Mouse (Mus musculus): ENCODE results near the gene Neu1. TPM values are rescaled to one million over a fixed set of nuclear protein-coding genes. Genes with fewer than 3 reads are reported as not detected.

Gene Neu1
- 25.2 and 28.2 TPM in 2 replicates for polyA plus RNA-seq (2016; fragmentation: Nextera tagmentation; extraction: Ambion mirVana)

GRCm38 (mm10) chr17:34931061-34931734, at the start of gene Neu1:
Gene Neu1, plus strand, starts transcription at chr17:34931253.
- WGBS, result under 1% methylated on average over 38 of the region's 38 CpGs
- peak; percentile 97 for ATAC-seq (ENCODE audit: low FRiP score)

DNA sequence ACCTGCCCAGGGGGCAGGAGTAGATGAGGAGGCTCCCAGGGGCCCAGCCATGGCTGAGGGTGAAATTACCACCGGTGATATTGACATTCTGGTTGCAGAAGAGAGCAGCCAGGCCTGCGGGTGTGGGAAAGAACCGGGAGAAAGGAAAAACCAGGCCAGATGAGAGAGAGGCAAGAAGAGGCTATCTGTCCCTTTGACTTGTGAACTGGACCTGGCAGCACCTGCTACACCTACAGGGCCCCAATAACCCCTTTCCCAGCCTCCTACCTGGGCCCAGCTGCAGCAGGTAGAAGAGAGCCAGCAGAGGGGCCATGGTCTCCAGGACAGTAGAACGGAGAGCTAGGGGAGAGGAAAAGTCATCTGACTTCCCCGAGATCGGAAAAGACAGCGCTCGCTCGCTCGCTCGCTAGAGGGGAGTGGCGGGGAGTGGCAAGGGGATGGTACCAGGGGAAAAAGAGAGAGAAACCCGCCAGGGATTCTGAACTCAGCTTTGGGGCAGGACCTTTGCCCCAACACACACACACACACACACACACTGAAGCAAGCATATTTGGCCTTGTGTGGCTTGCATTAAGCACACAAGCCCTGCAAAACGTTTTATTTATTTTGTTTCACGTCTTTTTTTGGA, 49.3 kb upstream of the Neu1 start, which contains the start of gene Gm20547:
TSS of gene Gm20547 (minus strand) at position 360 of the 628 bp plus-strand sequence.
- ATAC-seq (ENCODE audit: low FRiP score), result no peak
- H3K4me3 ChIP-seq, result no peak within 1 kb of the TSS
- peaks cover 23% of the 10 kb centered on the region for H3K27me3 ChIP-seq
- H3K36me3 ChIP-seq, result no peaks in the 10 kb centered on the region
- H3K4me1 ChIP-seq, result no peaks in the 10 kb centered on the region; the same call in 1 of the 2 replicates
- peak within 1 kb of the TSS; percentile 33; the same call in 1 of the 2 replicates for H3K9ac ChIP-seq
- no peak within 1 kb of the TSS for H3K27ac ChIP-seq
- H3K4me2 ChIP-seq (replicated peaks), result peak within 1 kb of the TSS; percentile 4; the same call in 1 of the 2 replicates
- H3K9me3 ChIP-seq (replicated peaks), result no peaks in the 10 kb centered on the region
- WGBS, result 9% methylated on average over 15 of the region's 15 CpGs

More at GRCm38 (mm10) chr17:34931061-34931734, at the start of gene Neu1:
- no peaks in the 10 kb centered on the region for H3K27me3 ChIP-seq
- peak within 1 kb of the TSS; percentile 65 for H3K4me3 ChIP-seq
- peak within 1 kb of the TSS; percentile 80 for H3K9ac ChIP-seq
- H3K9me3 ChIP-seq (replicated peaks), result no peaks in the 10 kb centered on the region
- H3K27ac ChIP-seq, result peak within 1 kb of the TSS; percentile 36; the same call in 1 of the 2 replicates
- peaks cover 15% of the 10 kb centered on the region for H3K4me1 ChIP-seq
- H3K4me2 ChIP-seq (replicated peaks), result peak within 1 kb of the TSS; percentile 98
- H3K36me3 ChIP-seq, result peaks cover 13% of the 10 kb centered on the region; the same call in 1 of the 2 replicates

DNA sequence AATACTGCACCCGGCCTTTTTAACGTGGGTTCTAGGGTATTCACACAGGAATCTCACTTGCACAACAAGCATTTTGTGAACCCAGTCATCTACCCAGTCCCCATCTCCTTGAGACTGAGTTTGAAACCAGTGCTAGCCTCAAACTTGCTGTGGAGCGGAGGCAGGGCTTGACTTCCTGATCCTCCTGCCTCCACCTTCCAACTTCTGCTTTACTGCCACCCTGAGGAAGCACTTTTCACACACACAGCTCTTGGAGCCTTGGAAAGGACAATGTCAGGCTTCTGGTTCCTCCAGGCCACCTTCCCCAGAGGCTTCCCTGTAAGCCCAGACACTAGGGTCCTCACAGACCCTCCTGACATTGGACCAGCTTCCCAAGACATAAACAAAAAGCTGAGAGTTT, 47.7 kb upstream of the Neu1 start:
- Histone ChIP-seq H3K9ac (no peak overlapping the region), H3K27me3 (peaks cover 23% of the 10 kb centered on the region), H3K9me3 (replicated peaks) (no peaks in the 10 kb centered on the region), H3K36me3 (no peaks in the 10 kb centered on the region), H3K4me1 (no peaks in the 10 kb centered on the region; the same call in 1 of the 2 replicates), H3K27ac (no peak overlapping the region), H3K4me2 (replicated peaks) (no peak overlapping the region), H3K4me3 (no peak overlapping the region)
- 67% methylated on average over 3 of the region's 3 CpGs for WGBS
- no peak for ATAC-seq (ENCODE audit: low FRiP score)

DNA sequence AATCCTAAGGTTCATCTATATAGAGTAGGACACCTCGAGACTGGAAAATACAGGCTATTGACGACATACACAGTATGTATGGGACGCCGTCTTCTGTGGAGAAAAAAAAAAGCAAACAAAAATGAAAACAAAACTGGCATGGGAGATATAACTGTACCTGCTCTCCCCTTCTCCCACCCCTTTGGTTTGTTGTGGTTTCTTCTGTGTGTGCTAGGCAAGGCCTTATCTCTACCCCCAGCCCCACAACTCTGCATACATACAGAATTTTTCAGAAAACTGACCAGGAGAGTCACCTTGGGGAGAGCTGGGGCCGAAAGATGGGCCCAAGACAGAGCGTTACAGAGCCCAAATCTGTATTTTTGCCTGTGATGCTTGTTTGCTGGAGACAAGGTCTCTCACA, 46.3 kb upstream of the Neu1 start:
- no peak for ATAC-seq (ENCODE audit: low FRiP score)
- no peak overlapping the region for H3K9ac ChIP-seq
- no peaks in the 10 kb centered on the region for H3K9me3 ChIP-seq (replicated peaks)
- no peak overlapping the region for H3K27ac ChIP-seq
- H3K4me1 ChIP-seq, result no peaks in the 10 kb centered on the region; the same call in 1 of the 2 replicates
- no peak overlapping the region for H3K4me2 ChIP-seq (replicated peaks)
- no peaks in the 10 kb centered on the region for H3K36me3 ChIP-seq
- peaks cover 23% of the 10 kb centered on the region for H3K27me3 ChIP-seq
- WGBS, result 86% methylated on average over 6 of the region's 6 CpGs
- no peak overlapping the region for H3K4me3 ChIP-seq

- Histone ChIP-seq H3K27ac (no peak overlapping the region), H3K36me3 (no peaks in the 10 kb centered on the region), H3K9ac (no peak overlapping the region), H3K4me1 (no peaks in the 10 kb centered on the region; the same call in 1 of the 2 replicates), H3K27me3 (peaks cover 23% of the 10 kb centered on the region), H3K9me3 (replicated peaks) (no peaks in the 10 kb centered on the region), H3K4me3 (no peak overlapping the region), H3K4me2 (replicated peaks) (no peak overlapping the region)
- ATAC-seq (ENCODE audit: low FRiP score), result no peak
- 82% methylated on average over 3 of the region's 3 CpGs for WGBS
Observed at GRCm38 (mm10) chr17:34885615-34886014, 45.4 kb upstream of the Neu1 start.

- no peak overlapping the region for H3K9ac ChIP-seq
- ATAC-seq (ENCODE audit: low FRiP score), result no peak
- peaks cover 10% of the 10 kb centered on the region; the same call in 1 of the 2 replicates for H3K27me3 ChIP-seq
- H3K4me1 ChIP-seq, result no peaks in the 10 kb centered on the region
- no peak overlapping the region for H3K4me3 ChIP-seq
- H3K4me2 ChIP-seq (replicated peaks), result no peak overlapping the region
- H3K36me3 ChIP-seq, result no peaks in the 10 kb centered on the region
- WGBS, result 88% methylated on average over 5 of the region's 5 CpGs
- no peak overlapping the region for H3K27ac ChIP-seq
- H3K9me3 ChIP-seq (replicated peaks), result no peaks in the 10 kb centered on the region
Observed at GRCm38 (mm10) chr17:34887942-34888341, 43.1 kb upstream of the Neu1 start.

- Histone ChIP-seq H3K9me3 (replicated peaks) (no peaks in the 10 kb centered on the region), H3K9ac (no peak overlapping the region), H3K27ac (no peak overlapping the region), H3K4me3 (no peak overlapping the region), H3K27me3 (no peaks in the 10 kb centered on the region), H3K36me3 (no peaks in the 10 kb centered on the region), H3K4me1 (peaks cover 7% of the 10 kb centered on the region), H3K4me2 (replicated peaks) (no peak overlapping the region)
- no peak for ATAC-seq (ENCODE audit: low FRiP score)
- WGBS, result 88% methylated on average over 12 of the region's 12 CpGs
Observed at GRCm38 (mm10) chr17:34890074-34890743, 40.8 kb upstream of the Neu1 start.

DNA sequence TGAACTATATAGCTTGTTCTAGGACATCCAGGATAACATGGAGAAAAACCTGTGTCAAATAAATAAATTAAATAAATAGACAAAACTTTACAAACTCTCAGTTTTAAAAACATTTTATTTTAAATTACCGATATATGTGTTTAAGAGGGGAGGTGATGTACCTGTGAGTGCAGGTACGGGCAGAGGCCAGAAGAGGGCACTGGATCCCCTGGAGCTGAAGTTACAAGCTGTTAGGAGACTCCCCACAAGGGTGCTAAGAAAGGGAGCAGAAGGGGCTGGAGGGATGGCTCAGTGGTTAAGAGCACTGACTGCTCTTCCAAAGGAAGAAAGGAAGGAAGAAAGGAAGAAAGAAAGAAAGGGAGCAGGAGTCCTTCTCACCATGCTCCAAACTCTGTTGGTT, 39.7 kb upstream of the Neu1 start:
- no peak overlapping the region for H3K4me3 ChIP-seq
- H3K9me3 ChIP-seq (replicated peaks), result no peaks in the 10 kb centered on the region
- no peaks in the 10 kb centered on the region for H3K27me3 ChIP-seq
- H3K9ac ChIP-seq, result no peak overlapping the region
- ATAC-seq (ENCODE audit: low FRiP score), result no peak
- H3K4me2 ChIP-seq (replicated peaks), result no peak overlapping the region
- H3K27ac ChIP-seq, result no peak overlapping the region
- H3K36me3 ChIP-seq, result peaks cover 4% of the 10 kb centered on the region
- WGBS, result 96% methylated on average over 2 of the region's 2 CpGs
- peaks cover 19% of the 10 kb centered on the region for H3K4me1 ChIP-seq

DNA sequence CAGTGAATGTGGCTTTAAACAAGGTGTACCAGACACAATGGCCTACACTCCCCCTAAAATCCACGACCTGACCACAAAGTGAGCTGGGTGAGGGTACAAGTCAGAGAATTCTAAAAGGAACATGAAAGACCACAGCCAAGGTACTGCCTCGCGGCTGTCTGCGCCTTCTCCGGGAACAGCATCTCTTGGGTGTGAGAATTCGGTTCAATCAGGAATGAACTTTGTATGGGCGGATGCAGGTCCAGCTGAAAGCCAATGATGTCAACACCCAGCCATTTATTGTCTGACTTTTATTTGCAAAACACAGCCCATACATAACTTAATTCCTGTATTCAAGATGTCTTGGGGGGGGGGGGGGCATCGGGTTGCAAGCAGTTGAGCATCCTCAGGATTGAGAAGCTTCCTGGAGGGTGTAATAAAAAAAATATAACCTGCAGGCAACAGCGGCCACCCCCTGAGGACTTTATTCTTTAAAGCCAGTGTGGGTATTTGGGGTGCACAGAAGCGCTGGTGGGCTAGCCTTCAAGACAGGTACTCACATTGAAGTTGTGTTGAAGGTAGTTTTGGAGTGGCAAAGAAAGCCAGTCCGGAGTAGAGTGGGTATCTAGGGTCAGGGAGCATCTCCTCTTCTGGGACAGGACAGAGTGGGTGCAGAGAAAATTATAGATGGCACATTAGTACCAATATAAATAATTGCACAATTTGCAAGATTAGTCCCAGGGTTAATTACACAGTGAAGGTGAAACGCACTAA, 37.8 kb upstream of the Neu1 start:
- Histone ChIP-seq H3K36me3 (peaks cover 5% of the 10 kb centered on the region), H3K4me1 (peaks cover 35% of the 10 kb centered on the region), H3K27me3 (no peaks in the 10 kb centered on the region), H3K4me2 (replicated peaks) (peak overlapping the region; percentile 98), H3K9me3 (replicated peaks) (no peaks in the 10 kb centered on the region), H3K4me3 (peak overlapping the region; percentile 76; the same call in 1 of the 2 replicates), H3K27ac (peak overlapping the region; percentile 92), H3K9ac (peak overlapping the region; percentile 97)
- no peak for ATAC-seq (ENCODE audit: low FRiP score)
- WGBS, result 76% methylated on average over 12 of the region's 12 CpGs

- H3K27ac ChIP-seq, result peak overlapping the region; percentile 92
- H3K9ac ChIP-seq, result peak overlapping the region; percentile 97
- peak; percentile 86 for ATAC-seq (ENCODE audit: low FRiP score)
- peak overlapping the region; percentile 98 for H3K4me2 ChIP-seq (replicated peaks)
- peak overlapping the region; percentile 76 for H3K4me3 ChIP-seq
- H3K27me3 ChIP-seq, result no peaks in the 10 kb centered on the region
- WGBS, result 0% methylated on average over 24 of the region's 51 CpGs
- peaks cover 35% of the 10 kb centered on the region for H3K4me1 ChIP-seq
- H3K9me3 ChIP-seq (replicated peaks), result no peaks in the 10 kb centered on the region
- peaks cover 5% of the 10 kb centered on the region for H3K36me3 ChIP-seq
Observed at GRCm38 (mm10) chr17:34894074-34894597, 36.9 kb upstream of the Neu1 start.

DNA sequence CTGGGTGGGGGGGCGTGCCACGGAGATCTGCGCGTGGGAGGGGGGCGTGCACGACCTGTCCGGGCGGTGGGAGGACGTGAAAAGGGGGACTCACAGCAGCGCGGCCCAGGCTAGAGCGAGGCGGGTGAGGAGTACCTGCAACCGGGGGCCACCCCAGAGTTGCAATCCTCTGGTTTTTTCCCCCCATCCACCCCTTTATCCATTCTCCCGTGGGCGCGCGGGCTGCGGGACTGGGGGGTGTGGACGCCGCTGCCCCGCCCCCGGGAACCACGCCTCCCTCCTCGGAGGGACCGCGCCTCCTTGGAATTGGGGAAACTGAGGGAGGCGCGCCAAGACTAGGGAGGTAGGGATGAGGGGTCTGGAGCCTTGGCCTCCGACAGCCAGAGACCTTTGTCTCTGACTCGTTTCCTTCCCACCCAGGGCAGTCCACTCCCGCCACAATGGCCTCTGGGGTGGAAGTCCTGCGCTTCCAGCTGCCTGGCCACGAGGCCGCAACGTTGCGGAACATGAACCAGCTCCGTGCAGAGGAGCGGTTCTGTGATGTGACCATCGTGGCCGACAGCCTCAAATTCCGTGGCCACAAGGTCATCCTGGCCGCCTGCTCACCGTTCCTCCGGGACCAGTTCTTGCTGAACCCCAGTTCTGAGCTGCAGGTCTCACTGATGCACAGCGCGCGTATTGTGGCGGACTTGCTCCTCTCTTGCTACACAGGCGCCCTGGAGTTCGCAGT, 36.1 kb upstream of the Neu1 start:
- peaks cover 41% of the 10 kb centered on the region for H3K4me1 ChIP-seq
- ATAC-seq (ENCODE audit: low FRiP score), result peak; percentile 29
- WGBS, result 9% methylated on average over 46 of the region's 51 CpGs

More for the DNA sequence above, 36.1 kb upstream of the Neu1 start:
- H3K4me3 ChIP-seq, result peak overlapping the region; percentile 76
- peak overlapping the region; percentile 92 for H3K27ac ChIP-seq
- H3K4me2 ChIP-seq (replicated peaks), result peak overlapping the region; percentile 98
- no peaks in the 10 kb centered on the region for H3K27me3 ChIP-seq
- H3K36me3 ChIP-seq, result peaks cover 5% of the 10 kb centered on the region
- peak overlapping the region; percentile 97 for H3K9ac ChIP-seq
- H3K9me3 ChIP-seq (replicated peaks), result no peaks in the 10 kb centered on the region

Measured in hindbrain, embryonic 12.5 days (tissue).